Mouse (Mus musculus): ENCODE measurements around the gene Prps1l1. TPM values are rescaled to one million over a fixed set of nuclear protein-coding genes. Genes with fewer than 3 reads are reported as not detected.

The Prps1l1 gene
- polyA plus RNA-seq, 1 experiment from 2014 or later: not detected

- no peak for DNase-seq (ENCODE audit: low spot score)
Measured at GRCm38 (mm10) chr12:35022066-35022465, 37.5 kb downstream of the Prps1l1 start.

DNA sequence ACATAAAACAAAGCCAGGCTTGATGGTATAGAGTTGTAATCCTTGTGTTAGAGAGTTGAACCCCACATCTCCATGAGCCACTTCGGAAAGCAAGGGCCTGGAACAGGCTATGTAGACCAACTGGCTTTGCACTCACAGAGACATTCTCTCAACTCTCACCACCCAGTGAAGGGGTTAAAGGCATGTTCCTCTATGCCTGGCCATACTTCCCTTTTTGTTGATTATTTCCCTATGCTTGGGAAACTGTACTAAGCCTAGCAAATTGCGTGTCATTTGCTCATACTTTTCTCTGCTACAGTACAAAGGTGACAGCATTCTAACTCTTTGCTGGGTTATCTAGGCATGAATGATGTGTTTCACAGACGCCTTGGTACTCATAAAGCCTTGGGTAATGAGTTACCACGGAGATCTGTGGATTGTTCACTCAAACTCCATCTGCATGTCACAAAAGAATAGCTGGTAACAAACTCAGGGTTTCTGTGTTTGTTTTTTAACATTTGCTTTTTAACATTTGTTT lies 41.4 kb downstream of the Prps1l1 start:
- no peak for DNase-seq (ENCODE audit: low spot score)

GRCm38 (mm10) chr12:35027533-35027932 lies 43.0 kb downstream of the Prps1l1 start:
- DNase-seq (ENCODE audit: low spot score): no peak

Other genes starting within 250 kb of the Prps1l1 start
- gene Hdac9, start 67.7 kb upstream of the Prps1l1 start, polyA plus RNA-seq (2015; fragmentation: Nextera tagmentation; extraction: Ambion mirVana): 0.68 and 0.77 TPM in 2 replicates
- gene Snx13, start 62.4 kb downstream of the Prps1l1 start, polyA plus RNA-seq (2015; fragmentation: Nextera tagmentation; extraction: Ambion mirVana): 20.8 and 22.7 TPM in 2 replicates

All from thymus, postnatal 0 days (tissue).